Mouse (Mus musculus) thymus, adult 2 months (tissue): ENCODE data around the gene Chac1.

Experiments
- CTCF ChIP-seq: fragments of 200-500 bp; IDR thresholded peaks from 2 replicates; pipeline ENCODE4 v1.5.1; 2012; ENCODE audit warnings: mild to moderate bottlenecking, control low read depth, low read length, moderate library complexity, borderline replicate concordance; ENCODE audit not compliant: control insufficient read depth, poor library complexity, insufficient read depth; ENCODE audit errors: extremely low read depth
- POLR2A ChIP-seq: fragments of 200-500 bp; IDR thresholded peaks from 2 replicates; pipeline ENCODE4 v1.6.1; 2012; ENCODE audit warnings: mild to moderate bottlenecking, low read length, control low read depth, moderate library complexity; ENCODE audit not compliant: control insufficient read depth, poor library complexity, insufficient read depth; ENCODE audit errors: extremely low read depth

DNA sequence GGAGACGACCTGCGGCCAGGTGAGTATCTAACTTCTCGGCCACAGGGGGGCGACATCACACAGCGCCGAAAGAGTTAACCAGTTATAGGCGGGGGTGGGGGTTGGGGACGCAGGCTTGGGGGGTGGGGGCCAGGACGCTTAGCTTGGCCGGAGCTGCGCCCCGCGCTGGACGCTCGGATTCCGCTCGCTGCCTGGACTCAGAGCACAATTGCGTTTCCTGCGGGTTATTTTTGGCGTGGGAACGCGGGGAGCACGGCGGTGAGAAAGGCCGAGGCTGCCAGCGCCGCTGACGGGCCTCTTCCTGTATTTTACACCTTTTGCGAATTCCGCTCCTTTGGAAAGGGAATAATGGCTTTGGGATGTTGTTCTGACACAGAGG, 23.9 kb upstream of the Chac1 start:
- TF ChIP-seq CTCF (peak; percentile 80; the same call in 1 of the 2 replicates), POLR2A (no peak)
